Mouse (Mus musculus): ENCODE measurements around the gene Stox2. TPM values are rescaled to one million over a fixed set of nuclear protein-coding genes. Genes with fewer than 3 reads are reported as not detected.
A peak's percentile ranks its signal among the peaks of the same experiment; 100 is the strongest.

Stox2 gene
- total and polyA plus RNA-seq, 2 experiments from 2014 or later = 36.3 to 94.5 TPM

GRCm38 (mm10) chr8:47135586-47135985, 310.6 kb downstream of the Stox2 start:
- DNase-seq (ENCODE audit: low spot score) = no peak
- Histone ChIP-seq H3K4me3 (ENCODE audit: low read length) (no peak overlapping the region), H3K27ac (no peak overlapping the region), H3K9me3 (ENCODE audit: low read length) (no peaks in the 10 kb centered on the region), H3K27me3 (ENCODE audit: insufficient read depth, low read length) (no peaks in the 10 kb centered on the region), H3K9ac (replicated peaks; ENCODE audit: low read length) (no peak overlapping the region), H3K4me1 (ENCODE audit: insufficient read depth, low read length) (no peaks in the 10 kb centered on the region), H3K36me3 (ENCODE audit: insufficient read depth, low read length) (no peaks in the 10 kb centered on the region), H3K4me2 (ENCODE audit: low read depth, low read length) (peak overlapping the region; percentile 35)
- WGBS = 19% methylated on average over 9 of the region's 9 CpGs
- ATAC-seq = no peak
- TF ChIP-seq CTCF (IDR thresholded peaks at IDR 0.05; ENCODE audit: low read depth) = no peak

- Histone ChIP-seq H3K9me3 (ENCODE audit: low read length) (no peaks in the 10 kb centered on the region), H3K36me3 (ENCODE audit: insufficient read depth, low read length) (no peaks in the 10 kb centered on the region), H3K27ac (no peak overlapping the region), H3K27me3 (ENCODE audit: insufficient read depth, low read length) (no peaks in the 10 kb centered on the region), H3K4me3 (ENCODE audit: low read length) (no peak overlapping the region), H3K9ac (replicated peaks; ENCODE audit: low read length) (no peak overlapping the region), H3K4me1 (ENCODE audit: insufficient read depth, low read length) (no peaks in the 10 kb centered on the region), H3K4me2 (ENCODE audit: low read depth, low read length) (no peak overlapping the region)
- no peak for DNase-seq (ENCODE audit: low spot score)
- WGBS = 56% methylated on average over 11 of the region's 11 CpGs
- no peak for TF ChIP-seq CTCF (IDR thresholded peaks at IDR 0.05; ENCODE audit: low read depth)
- ATAC-seq = no peak
Measured at GRCm38 (mm10) chr8:47134736-47135135, 311.4 kb downstream of the Stox2 start.

- 89% methylated on average over 3 of the region's 3 CpGs for WGBS
- DNase-seq (ENCODE audit: low spot score) (no peak), ATAC-seq (no peak)
- Histone ChIP-seq H3K9me3 (ENCODE audit: low read length) (no peaks in the 10 kb centered on the region), H3K36me3 (ENCODE audit: insufficient read depth, low read length) (no peaks in the 10 kb centered on the region), H3K4me1 (ENCODE audit: insufficient read depth, low read length) (no peaks in the 10 kb centered on the region), H3K9ac (replicated peaks; ENCODE audit: low read length) (no peak overlapping the region), H3K4me2 (ENCODE audit: low read depth, low read length) (no peak overlapping the region), H3K4me3 (ENCODE audit: low read length) (no peak overlapping the region), H3K27me3 (ENCODE audit: insufficient read depth, low read length) (no peaks in the 10 kb centered on the region), H3K27ac (no peak overlapping the region)
- no peak for TF ChIP-seq CTCF (IDR thresholded peaks at IDR 0.05; ENCODE audit: low read depth)
Measured at GRCm38 (mm10) chr8:47133381-47133780, 312.8 kb downstream of the Stox2 start.

Other genes starting within 250 kb of the Stox2 start
- 37.0 and 40.4 TPM in 2 replicates for gene Trappc11, start 87.1 kb upstream of the Stox2 start, total RNA-seq (2014; rRNA removed)
- 25.3 and 26.3 TPM in 2 replicates for gene Trappc11, start 87.1 kb upstream of the Stox2 start, polyA plus RNA-seq (2015; fragmentation: Nextera tagmentation; extraction: Ambion mirVana)
- 8.5 and 11.0 TPM in 2 replicates for gene Rwdd4a, start 87.3 kb upstream of the Stox2 start, total RNA-seq (2014; rRNA removed)
- 30.5 and 32.2 TPM in 2 replicates for gene Rwdd4a, start 87.3 kb upstream of the Stox2 start, polyA plus RNA-seq (2015; fragmentation: Nextera tagmentation; extraction: Ambion mirVana)
- gene Ing2, start 229.2 kb upstream of the Stox2 start, total RNA-seq (2014; rRNA removed) = 5.2 and 6.1 TPM in 2 replicates
- 8.4 and 9.6 TPM in 2 replicates for gene Ing2, start 229.2 kb upstream of the Stox2 start, polyA plus RNA-seq (2015; fragmentation: Nextera tagmentation; extraction: Ambion mirVana)

Data from hindbrain, postnatal 0 days (tissue).